Mouse (Mus musculus) liver, embryonic 15.5 days (tissue): ENCODE results near the gene Krt9. TPM values are rescaled to one million over a fixed set of nuclear protein-coding genes. Genes with fewer than 3 reads are reported as not detected.

ENCODE experiments used
- ATAC-seq: fragments of 200-750 bp; cut with Nextera tagmentation; 2 replicates; pipeline ENCODE4 v1.8.0; 2017; ENCODE audit warnings: moderate number of reproducible peaks, mild to moderate bottlenecking, moderate library complexity; ENCODE audit not compliant: insufficient read depth
- H3K27ac ChIP-seq: fragments of 300-500 bp; sonication (generic); replicated peaks from 2 replicates; pipeline ENCODE4 v1.5.1; 2015; ENCODE audit warnings: mild to moderate bottlenecking, inconsistent platforms
- H3K27me3 ChIP-seq: fragments of 300-500 bp; sonication (generic); 2 replicates; pipeline ENCODE4 v1.6.1; 2015; ENCODE audit warnings: mild to moderate bottlenecking, inconsistent platforms
- H3K36me3 ChIP-seq: fragments of 300-500 bp; sonication (generic); replicated peaks from 2 replicates; pipeline ENCODE4 v1.6.1; 2015; ENCODE audit warnings: moderate library complexity, mild to moderate bottlenecking, inconsistent platforms
- H3K4me1 ChIP-seq: fragments of 300-500 bp; sonication (generic); replicated peaks from 2 replicates; pipeline ENCODE4 v1.6.1; 2015; ENCODE audit warnings: inconsistent platforms
- H3K4me2 ChIP-seq: fragments of 300-500 bp; sonication (generic); 2 replicates; pipeline ENCODE4 v1.6.1; 2015; ENCODE audit warnings: moderate library complexity, mild to moderate bottlenecking, inconsistent platforms
- H3K4me3 ChIP-seq: fragments of 300-500 bp; sonication (generic); replicated peaks from 2 replicates; pipeline ENCODE4 v1.5.1; 2015; ENCODE audit warnings: mild to moderate bottlenecking, inconsistent platforms
- H3K9ac ChIP-seq: fragments of 300-500 bp; sonication (generic); 2 replicates; pipeline ENCODE4 v1.6.1; 2015; ENCODE audit warnings: moderate library complexity, mild to moderate bottlenecking, inconsistent platforms
- H3K9me3 ChIP-seq: fragments of 300-500 bp; sonication (generic); replicated peaks from 2 replicates; pipeline ENCODE4 v1.6.1; 2016; ENCODE audit warnings: inconsistent platforms
- WGBS: fragments of 180-500 bp; shearing (Covaris S2); methylation state at CpG from one replicate; pipeline ENCODE4 v1.1.7; 2015; ENCODE audit warnings: mixed read lengths; ENCODE audit not compliant: insufficient replicate concordance; 5-methylcytosine and 5-hydroxymethylcytosine counted together
- polyA plus RNA-seq: library from polyadenylated mRNA; unstranded; fragments of >200 nt; fragmentation: Nextera tagmentation; extraction: Ambion mirVana; gene quantifications from 2 replicates; pipeline ENCODE4 v1.2.1, GENCODE M21; 2015

The Krt9 gene
- polyA plus RNA-seq, 1 experiment from 2014 or later: not detected

DNA sequence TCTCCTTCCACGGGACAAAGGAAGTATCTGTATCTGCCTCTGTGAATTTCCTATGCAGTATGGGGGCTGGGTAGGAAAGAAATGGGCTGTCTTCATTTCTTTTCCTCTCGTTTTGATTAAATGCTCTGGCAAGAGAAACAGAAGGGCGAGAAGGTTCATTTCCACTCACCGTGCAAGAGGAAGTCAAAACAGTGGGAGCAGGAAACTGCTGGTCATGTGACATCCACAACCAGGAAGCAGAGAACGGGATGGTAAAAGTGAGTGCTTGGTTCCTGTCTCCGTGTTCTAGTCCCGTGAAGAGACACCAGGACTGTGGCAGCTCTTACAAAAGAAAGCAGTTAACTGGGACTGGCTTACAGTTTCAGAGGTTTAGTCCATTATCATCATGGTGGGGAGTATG is 11.3 kb downstream of the Krt9 start:
- Histone ChIP-seq H3K4me1 (no peaks in the 10 kb centered on the region), H3K4me3 (no peak overlapping the region), H3K27me3 (no peaks in the 10 kb centered on the region), H3K9ac (no peak overlapping the region), H3K36me3 (no peaks in the 10 kb centered on the region), H3K27ac (no peak overlapping the region), H3K9me3 (no peaks in the 10 kb centered on the region), H3K4me2 (no peak overlapping the region)
- 27% methylated on average over 7 of the region's 7 CpGs for WGBS
- ATAC-seq: no peak

DNA sequence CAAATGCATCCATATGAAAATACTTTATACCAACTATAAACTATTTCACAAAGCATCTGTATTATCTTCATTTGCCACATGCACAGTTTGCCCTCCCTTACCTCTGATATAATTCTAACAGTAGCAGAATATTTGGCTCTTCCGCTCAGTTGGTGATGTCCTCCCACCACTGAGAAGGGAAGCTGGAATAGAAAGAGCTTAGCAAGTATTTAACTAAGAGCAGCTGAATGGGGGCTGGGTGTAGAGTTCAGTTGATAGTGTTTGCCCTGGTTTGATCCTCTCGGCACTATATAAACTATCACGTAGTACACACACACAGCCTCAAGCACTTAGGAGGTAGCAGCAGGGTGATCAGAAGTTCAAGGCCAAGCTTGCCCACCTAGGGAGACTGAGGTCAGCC is 13.8 kb downstream of the Krt9 start:
- no peak overlapping the region for H3K4me2 ChIP-seq
- no peak overlapping the region for H3K9ac ChIP-seq
- no peak overlapping the region for H3K27ac ChIP-seq
- H3K4me1 ChIP-seq: no peaks in the 10 kb centered on the region
- 69% methylated on average over 3 of the region's 3 CpGs for WGBS
- H3K36me3 ChIP-seq: no peaks in the 10 kb centered on the region
- no peak overlapping the region for H3K4me3 ChIP-seq
- no peaks in the 10 kb centered on the region for H3K9me3 ChIP-seq
- H3K27me3 ChIP-seq: no peaks in the 10 kb centered on the region
- no peak for ATAC-seq

DNA sequence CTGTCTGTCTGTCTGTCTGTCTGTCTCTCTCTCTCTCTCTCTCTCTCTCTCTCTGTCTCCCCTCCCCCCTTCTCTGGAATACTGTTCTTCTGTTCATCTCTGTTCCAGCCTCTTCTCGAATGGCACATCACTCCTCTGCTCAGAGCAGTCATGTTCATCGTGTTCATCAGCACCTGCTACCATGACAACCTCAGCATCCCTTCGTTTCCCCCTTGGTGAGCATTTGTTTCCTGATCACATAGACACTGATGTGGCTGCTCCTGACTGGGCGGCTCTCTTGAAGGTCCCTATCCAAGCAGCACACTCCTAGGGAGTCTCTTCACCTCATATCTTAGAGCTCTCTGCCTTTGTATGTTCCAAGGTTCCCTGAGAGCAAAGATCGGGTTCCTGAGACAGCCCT is 14.7 kb downstream of the Krt9 start:
- Histone ChIP-seq H3K9ac (no peak overlapping the region), H3K4me3 (no peak overlapping the region), H3K9me3 (no peaks in the 10 kb centered on the region), H3K4me2 (no peak overlapping the region), H3K4me1 (no peaks in the 10 kb centered on the region), H3K27ac (no peak overlapping the region), H3K27me3 (no peaks in the 10 kb centered on the region), H3K36me3 (no peaks in the 10 kb centered on the region)
- no peak for ATAC-seq
- WGBS: 56% methylated on average over 5 of the region's 5 CpGs

DNA sequence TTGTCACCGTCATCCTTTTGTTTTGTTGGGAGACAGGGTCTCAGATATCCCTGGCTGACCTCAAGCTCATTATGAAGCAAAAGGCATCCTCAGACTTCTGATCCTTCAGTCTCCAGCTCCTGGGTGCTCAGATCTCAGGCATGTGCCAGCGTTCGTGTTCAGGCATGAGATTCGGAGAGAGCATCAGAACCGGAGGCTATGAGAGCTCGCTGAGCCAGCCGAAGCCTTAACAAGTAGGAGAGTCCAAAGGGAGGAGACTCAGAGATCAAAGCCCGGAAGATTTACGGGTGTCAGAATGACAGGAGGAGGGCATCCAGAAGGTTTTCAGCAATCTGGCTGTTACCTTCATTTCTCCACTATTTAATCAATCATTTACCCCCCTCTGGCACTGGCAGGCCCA is 16.3 kb downstream of the Krt9 start:
- Histone ChIP-seq H3K9me3 (no peaks in the 10 kb centered on the region), H3K4me3 (no peak overlapping the region), H3K27ac (no peak overlapping the region), H3K4me2 (no peak overlapping the region), H3K27me3 (no peaks in the 10 kb centered on the region), H3K36me3 (no peaks in the 10 kb centered on the region), H3K9ac (no peak overlapping the region), H3K4me1 (no peaks in the 10 kb centered on the region)
- WGBS: 53% methylated on average over 9 of the region's 9 CpGs
- ATAC-seq: no peak

DNA sequence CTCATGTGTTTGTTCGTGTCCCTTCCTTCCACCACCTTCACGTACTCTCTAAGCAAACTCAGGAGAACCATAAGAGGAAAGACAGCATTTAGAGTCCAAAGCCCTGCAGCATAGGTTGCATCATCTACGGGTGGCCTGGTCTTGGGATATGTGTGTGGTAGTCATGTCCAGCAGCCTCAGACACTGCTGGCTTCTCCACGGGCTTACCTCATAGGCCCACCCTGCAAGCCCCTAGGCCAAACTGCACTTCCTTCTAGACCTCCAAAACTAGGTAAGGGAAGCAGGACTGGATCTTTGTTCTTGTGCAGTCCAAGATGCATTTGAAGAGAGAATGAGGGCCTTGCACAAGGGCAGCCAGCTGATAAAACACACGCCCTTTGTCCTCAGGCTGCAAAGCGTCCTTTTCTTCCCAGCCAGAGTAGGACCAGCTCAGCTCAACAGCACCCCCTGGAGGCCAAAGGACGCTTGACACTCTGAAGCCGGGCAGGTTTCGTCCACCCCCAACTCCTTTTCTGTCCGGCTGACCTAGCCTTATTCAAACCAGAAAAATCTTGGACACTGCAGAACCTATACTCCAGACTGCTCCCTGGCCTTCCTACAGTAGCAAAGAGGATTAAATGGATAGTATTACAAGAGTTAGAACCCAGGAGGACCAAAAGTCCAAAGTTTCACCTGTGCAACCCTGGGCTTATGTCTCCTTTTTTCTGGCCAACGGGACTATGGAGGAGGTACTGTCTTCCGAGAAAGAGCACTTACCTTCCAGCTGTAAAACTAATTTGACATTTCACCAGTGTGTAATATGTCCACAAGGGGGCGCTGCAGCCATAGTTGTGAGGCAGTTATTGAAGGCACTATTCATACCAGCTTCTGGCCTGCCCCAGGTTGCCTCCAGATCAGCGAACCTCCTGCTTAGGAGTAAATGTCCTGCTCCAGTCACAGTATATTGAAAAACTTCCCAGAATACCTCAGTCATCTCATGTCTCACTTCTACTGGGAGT is 24.0 kb downstream of the Krt9 start:
- WGBS: 25% methylated on average over 14 of the region's 14 CpGs
- H3K9ac ChIP-seq: no peak overlapping the region
- H3K4me1 ChIP-seq: no peaks in the 10 kb centered on the region
- H3K4me3 ChIP-seq: no peak overlapping the region
- H3K4me2 ChIP-seq: no peak overlapping the region
- H3K36me3 ChIP-seq: no peaks in the 10 kb centered on the region
- no peak overlapping the region for H3K27ac ChIP-seq
- H3K27me3 ChIP-seq: no peaks in the 10 kb centered on the region
- no peak for ATAC-seq
- H3K9me3 ChIP-seq: no peaks in the 10 kb centered on the region

DNA sequence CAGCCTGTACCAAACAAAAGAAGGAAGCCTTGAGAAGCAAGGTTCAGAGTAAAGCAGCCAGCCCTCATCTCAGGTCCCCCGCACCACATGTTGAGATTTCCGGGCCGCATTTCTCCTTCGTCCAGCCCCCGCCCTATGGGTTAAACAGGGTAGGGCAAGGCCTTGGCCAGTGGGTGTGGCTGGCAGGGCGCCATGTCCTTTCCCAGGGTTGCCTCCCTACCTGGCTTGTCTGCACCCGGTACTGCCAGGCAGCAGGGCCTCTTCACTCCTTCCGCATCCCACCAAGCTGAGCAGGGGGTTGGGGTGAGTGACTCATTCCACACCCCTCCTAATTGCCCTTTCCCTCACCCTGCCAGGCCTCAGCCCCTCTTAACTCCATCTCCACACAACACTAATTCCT is 25.0 kb downstream of the Krt9 start:
- H3K27ac ChIP-seq: no peak overlapping the region
- no peaks in the 10 kb centered on the region for H3K36me3 ChIP-seq
- H3K9me3 ChIP-seq: no peaks in the 10 kb centered on the region
- H3K27me3 ChIP-seq: no peaks in the 10 kb centered on the region
- no peak overlapping the region for H3K4me2 ChIP-seq
- H3K9ac ChIP-seq: no peak overlapping the region
- ATAC-seq: no peak
- WGBS: 79% methylated on average over 8 of the region's 8 CpGs
- no peak overlapping the region for H3K4me3 ChIP-seq
- H3K4me1 ChIP-seq: no peaks in the 10 kb centered on the region

DNA sequence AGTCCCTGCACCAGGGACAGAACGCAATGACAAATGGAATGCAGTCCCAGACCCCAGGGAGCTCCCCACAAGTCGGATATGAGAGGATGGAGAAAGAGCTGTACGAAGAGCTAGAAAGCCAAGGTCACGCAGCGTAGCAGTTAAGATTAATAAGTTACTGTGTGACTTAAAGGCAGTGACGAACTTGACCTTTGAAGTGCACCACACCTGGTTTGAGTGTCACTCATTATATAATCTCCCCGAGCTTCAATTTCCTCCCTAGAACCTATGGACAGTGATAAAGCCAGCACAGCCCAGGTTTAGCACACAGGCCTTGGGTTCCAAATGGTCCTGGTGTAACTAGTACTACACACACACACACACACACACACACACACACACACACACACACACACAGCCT is 28.7 kb downstream of the Krt9 start:
- no peak overlapping the region for H3K9ac ChIP-seq
- no peaks in the 10 kb centered on the region for H3K36me3 ChIP-seq
- 38% methylated on average over 7 of the region's 7 CpGs for WGBS
- no peaks in the 10 kb centered on the region for H3K4me1 ChIP-seq
- no peak overlapping the region for H3K27ac ChIP-seq
- H3K27me3 ChIP-seq: no peaks in the 10 kb centered on the region
- H3K4me3 ChIP-seq: no peak overlapping the region
- H3K9me3 ChIP-seq: no peaks in the 10 kb centered on the region
- no peak for ATAC-seq
- no peak overlapping the region for H3K4me2 ChIP-seq

DNA sequence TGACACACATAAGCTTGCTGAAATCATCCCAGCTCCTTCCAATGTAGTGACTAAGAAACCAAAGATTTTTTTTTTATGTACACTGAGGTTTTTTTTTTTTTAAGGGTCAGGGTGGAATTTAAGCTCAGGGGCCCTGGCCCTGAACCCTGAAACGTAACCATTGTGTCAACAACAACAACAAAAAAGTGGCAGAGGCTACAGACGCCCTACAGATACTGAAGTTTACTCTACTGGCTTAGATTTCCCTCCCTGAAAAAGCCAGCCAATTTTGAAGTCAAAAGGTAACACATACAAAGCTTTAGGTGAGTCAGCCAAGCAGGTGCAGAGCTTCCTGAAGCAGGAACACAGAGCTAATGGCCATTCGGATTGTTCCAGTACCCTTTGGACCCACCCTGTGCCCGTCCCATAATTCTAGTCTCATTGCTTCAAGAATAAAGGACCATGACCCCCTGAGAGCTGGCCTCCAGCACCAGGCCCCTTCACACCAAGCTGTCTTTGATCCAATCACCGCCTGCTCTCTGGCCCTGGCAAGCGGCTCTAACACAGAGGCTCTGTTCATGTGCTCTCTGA is 35.1 kb downstream of the Krt9 start:
- H3K4me1 ChIP-seq: no peaks in the 10 kb centered on the region
- no peak overlapping the region for H3K27ac ChIP-seq
- no peaks in the 10 kb centered on the region for H3K9me3 ChIP-seq
- WGBS: 48% methylated on average over 6 of the region's 6 CpGs
- H3K4me3 ChIP-seq: no peak overlapping the region
- no peak for ATAC-seq
- no peaks in the 10 kb centered on the region for H3K27me3 ChIP-seq
- no peak overlapping the region for H3K4me2 ChIP-seq
- H3K9ac ChIP-seq: no peak overlapping the region
- no peaks in the 10 kb centered on the region for H3K36me3 ChIP-seq

DNA sequence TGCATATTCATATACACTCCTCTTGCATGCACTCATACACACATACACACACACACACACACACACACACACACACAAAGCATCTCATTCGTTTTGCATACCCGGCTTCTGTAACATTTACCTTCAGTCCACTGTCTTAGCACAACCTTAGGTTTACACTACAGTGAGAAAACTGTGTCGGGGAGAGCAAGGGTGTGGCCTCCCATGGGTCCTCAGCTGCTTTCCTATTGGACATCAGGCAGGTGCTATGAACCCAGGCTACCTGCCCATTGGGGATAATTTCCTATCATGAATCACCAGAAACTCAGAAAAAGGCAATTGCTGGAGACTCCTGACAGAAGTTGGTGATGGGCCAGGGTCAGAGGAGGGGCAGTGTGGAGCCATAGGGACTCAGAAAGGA is 35.7 kb downstream of the Krt9 start:
- Histone ChIP-seq H3K4me1 (no peaks in the 10 kb centered on the region), H3K9me3 (no peaks in the 10 kb centered on the region), H3K27ac (no peak overlapping the region), H3K4me3 (no peak overlapping the region), H3K4me2 (no peak overlapping the region), H3K27me3 (no peaks in the 10 kb centered on the region), H3K9ac (no peak overlapping the region), H3K36me3 (no peaks in the 10 kb centered on the region)
- WGBS: 58% methylated on average over 3 of the region's 3 CpGs
- no peak for ATAC-seq

DNA sequence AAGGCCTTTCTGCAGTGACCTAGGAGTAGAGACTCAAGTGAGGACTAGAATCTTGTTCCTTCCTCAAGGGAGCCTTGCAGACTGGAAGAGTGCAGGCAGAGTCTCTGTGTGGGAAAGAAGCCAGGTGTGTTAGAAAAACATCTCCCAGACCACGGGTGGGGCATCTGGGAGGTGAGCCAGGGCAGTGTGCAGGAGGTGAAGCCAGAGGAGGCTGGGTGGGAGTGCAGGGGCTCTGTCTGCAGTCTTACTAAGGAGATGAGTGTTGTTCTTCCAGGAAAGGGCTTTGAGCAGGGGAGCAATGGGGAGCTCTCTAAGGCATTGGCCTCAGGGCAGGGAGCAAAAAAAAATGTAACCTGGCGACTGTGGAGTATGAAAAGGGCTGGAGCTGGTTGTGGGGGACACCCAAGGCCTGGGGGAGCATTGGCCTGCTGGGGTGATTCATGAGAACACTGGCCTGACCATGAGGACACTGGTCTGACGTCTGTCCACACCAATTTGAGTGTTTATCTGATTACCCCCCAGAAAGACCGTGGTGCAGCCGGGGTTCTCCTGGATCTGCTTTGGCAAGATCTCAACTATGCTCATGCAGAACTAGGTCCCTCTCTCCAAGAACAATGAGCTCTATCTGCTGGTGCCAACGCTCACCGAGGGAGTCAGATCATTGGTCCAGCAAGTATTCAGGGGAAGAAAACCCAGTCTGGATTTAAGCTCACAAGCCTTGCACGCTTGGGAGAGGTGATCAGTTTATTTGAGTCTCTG is 37.4 kb downstream of the Krt9 start:
- 45% methylated on average over 8 of the region's 8 CpGs for WGBS
- H3K4me1 ChIP-seq: no peaks in the 10 kb centered on the region
- ATAC-seq: no peak
- no peak overlapping the region for H3K4me2 ChIP-seq
- no peaks in the 10 kb centered on the region for H3K27me3 ChIP-seq
- no peak overlapping the region for H3K4me3 ChIP-seq
- H3K9me3 ChIP-seq: no peaks in the 10 kb centered on the region
- H3K9ac ChIP-seq: no peak overlapping the region
- no peaks in the 10 kb centered on the region for H3K36me3 ChIP-seq
- no peak overlapping the region for H3K27ac ChIP-seq

DNA sequence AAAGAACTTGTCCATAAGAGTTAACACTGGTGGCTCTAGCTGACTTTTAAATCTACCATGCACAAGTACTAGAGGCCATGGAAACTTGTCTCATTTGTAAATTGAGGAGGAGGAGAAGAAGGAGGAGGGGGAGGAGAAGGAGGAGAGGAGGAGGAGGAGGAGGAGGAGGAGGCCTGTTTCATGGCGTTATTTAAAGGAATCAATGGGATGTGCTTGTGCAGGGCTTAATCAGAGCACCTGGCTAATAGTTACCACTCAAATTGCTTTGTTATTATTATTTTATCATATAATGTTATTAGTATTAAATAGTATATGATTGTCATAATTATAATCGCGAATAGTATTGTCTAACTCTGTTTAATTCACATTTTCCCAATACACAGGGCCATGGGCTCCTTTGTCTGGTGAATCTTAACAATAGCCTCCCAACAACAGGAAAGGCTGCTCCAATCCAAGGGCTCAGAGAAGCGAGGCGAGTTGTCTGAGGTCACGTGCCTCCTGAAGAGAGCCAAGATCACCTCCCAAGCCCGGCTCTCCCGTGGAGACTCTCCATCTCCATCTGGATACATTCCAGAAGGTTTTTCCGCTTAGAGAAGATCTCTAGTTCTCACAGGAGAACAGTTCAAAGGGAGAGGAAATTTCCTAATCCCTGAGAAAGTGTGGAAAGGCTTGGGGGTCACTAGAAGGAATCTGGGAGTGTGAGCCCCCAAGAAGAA is 44.3 kb downstream of the Krt9 start, which contains the start of gene Krt19:
Gene Krt19, minus strand, starts transcription at position 51 of the 716 bp plus-strand sequence.
- 43% methylated on average over 9 of the region's 9 CpGs for WGBS
- Histone ChIP-seq H3K27ac (no peak within 1 kb of the TSS), H3K36me3 (no peaks in the 10 kb centered on the region), H3K9me3 (no peaks in the 10 kb centered on the region), H3K27me3 (peaks cover 33% of the 10 kb centered on the region), H3K4me1 (no peaks in the 10 kb centered on the region), H3K4me2 (no peak within 1 kb of the TSS), H3K4me3 (no peak within 1 kb of the TSS), H3K9ac (no peak within 1 kb of the TSS)
- no peak for ATAC-seq
